Mouse (Mus musculus): ENCODE data around the gene Eif2a. TPM values are rescaled to one million over a fixed set of nuclear protein-coding genes. Genes with fewer than 3 reads are reported as not detected.

The Eif2a gene
- total and polyA plus RNA-seq, 3 experiments = 116 to 241 (median 119) TPM

GRCm38 (mm10) chr3:58512740-58513139, 12.9 kb upstream of the Eif2a start:
- dilution Hi-C loops (cut with MboI; ENCODE audit: extremely low pct_ligation_motif_present, extremely low pct_unique_long_range_greater_than_20kb, low sequenced_read_pairs) = no loop called here
- Histone ChIP-seq H3K4me2 (ENCODE audit: insufficient read depth, low read depth, poor library complexity, severe bottlenecking) (no peak overlapping the region), H3K36me3 (replicated peaks in 1 of 2; ENCODE audit: control insufficient read depth in 1 of 2, insufficient read depth in 1 of 2, low read length in 1 of 2) (no peaks in the 10 kb centered on the region), H3K4me3 (replicated peaks in 1 of 3; ENCODE audit: low read depth in 2 of 3, low read length in 2 of 3, poor library complexity in 1 of 3) (no peak overlapping the region), H3K27me3 (replicated peaks) (no peaks in the 10 kb centered on the region), H3K79me2 (replicated peaks; ENCODE audit: control insufficient read depth, extremely low read depth, insufficient read depth, poor library complexity, severe bottlenecking) (peaks cover 2% of the 10 kb centered on the region; the same call in 1 of the 2 replicates), H3K9ac (ENCODE audit: insufficient read depth, low read depth) (no peak overlapping the region), H3K9me3 (replicated peaks; ENCODE audit: low read length) (no peaks in the 10 kb centered on the region), H3K4me1 (ENCODE audit: control insufficient read depth in 1 of 2, insufficient read depth in 2 of 2) (peaks cover 15 to 79% of the 10 kb centered on the region in 2 experiments), H3K27ac (ENCODE audit: insufficient read depth, low read depth) (no peak overlapping the region)
- TF ChIP-seq TBP (conservative IDR thresholded peaks at IDR 0.05; ENCODE audit: low read depth, low read length) (no peak), NELFE (IDR thresholded peaks at IDR 0.05; ENCODE audit: low read depth, low read length) (no peak)
- no peak for DNase-seq (ENCODE audit: extremely low read depth)
- in situ Hi-C loops (cut with MboI; ENCODE audit: low pct_ligation_motif_present, low pct_unique_long_range_greater_than_20kb, low sequenced_read_pairs) = loop anchor here (5.0 to 10.0 kb wide), 2 partner anchors 142 to 270 kb away; no protein-coding TSS in a partner anchor

- TF ChIP-seq MAX (IDR thresholded peaks at IDR 0.05; ENCODE audit: low read length) (no peak), RAD21 (IDR thresholded peaks at IDR 0.05; ENCODE audit: low read depth, low read length) (peak; percentile 75), NELFE (IDR thresholded peaks at IDR 0.05; ENCODE audit: low read depth, low read length) (no peak), CTCF (conservative IDR thresholded peaks at IDR 0.05 in 1 of 2, IDR thresholded peaks at IDR 0.05 in 1 of 2; ENCODE audit: low read depth in 2 of 2, low read length in 2 of 2) (peak in 1 of 2 experiments; percentile 71; a peak in 2 of 4 replicates), USF2 (conservative IDR thresholded peaks at IDR 0.05; ENCODE audit: low read depth, low read length) (no peak), MAFK (IDR thresholded peaks at IDR 0.05; ENCODE audit: insufficient replicate concordance, low read length) (no peak), SMC3 (IDR thresholded peaks at IDR 0.05; ENCODE audit: low read depth, low read length) (peak; percentile 64)
- in situ Hi-C loops (cut with MboI; ENCODE audit: low pct_ligation_motif_present, low pct_unique_long_range_greater_than_20kb, low sequenced_read_pairs) = loop anchor here (5.0 to 10.0 kb wide), 2 partner anchors 141 to 269 kb away; no protein-coding TSS in a partner anchor
- H3K36me3 ChIP-seq (replicated peaks in 1 of 2; ENCODE audit: control insufficient read depth in 1 of 2, insufficient read depth in 1 of 2, low read length in 1 of 2) = no peaks in the 10 kb centered on the region
- peaks cover 2% of the 10 kb centered on the region for H3K79me2 ChIP-seq (replicated peaks; ENCODE audit: control insufficient read depth, extremely low read depth, insufficient read depth, poor library complexity, severe bottlenecking)
- dilution Hi-C loops (cut with MboI; ENCODE audit: extremely low pct_ligation_motif_present, extremely low pct_unique_long_range_greater_than_20kb, low sequenced_read_pairs) = no loop called here
- no peaks in the 10 kb centered on the region for H3K9me3 ChIP-seq (replicated peaks; ENCODE audit: low read length)
- H3K27me3 ChIP-seq (replicated peaks) = no peaks in the 10 kb centered on the region
- H3K4me3 ChIP-seq (replicated peaks in 1 of 3; ENCODE audit: low read depth in 2 of 3, low read length in 2 of 3, poor library complexity in 1 of 3) = no peak overlapping the region
- H3K4me2 ChIP-seq (ENCODE audit: insufficient read depth, low read depth, poor library complexity, severe bottlenecking) = peak overlapping the region; percentile 36
- no peak overlapping the region; the same call in 1 of the 2 replicates for H3K9ac ChIP-seq (ENCODE audit: insufficient read depth, low read depth)
- H3K27ac ChIP-seq (ENCODE audit: insufficient read depth, low read depth) = peak overlapping the region; percentile 52; the same call in 1 of the 2 replicates
- H3K4me1 ChIP-seq (ENCODE audit: control insufficient read depth in 1 of 2, insufficient read depth in 2 of 2) = peaks cover 15 to 79% of the 10 kb centered on the region in 2 experiments
- DNase-seq (ENCODE audit: extremely low read depth) = no peak
Measured at GRCm38 (mm10) chr3:58513483-58513882, 12.1 kb upstream of the Eif2a start.

GRCm38 (mm10) chr3:58515947-58516601, 9.5 kb upstream of the Eif2a start:
- H3K36me3 ChIP-seq (replicated peaks in 1 of 2; ENCODE audit: control insufficient read depth in 1 of 2, insufficient read depth in 1 of 2, low read length in 1 of 2) = peaks cover 4 to 10% of the 10 kb centered on the region in 2 experiments
- no peaks in the 10 kb centered on the region for H3K9me3 ChIP-seq (replicated peaks; ENCODE audit: low read length)
- in situ Hi-C loops (cut with MboI; ENCODE audit: low pct_ligation_motif_present, low pct_unique_long_range_greater_than_20kb, low sequenced_read_pairs) = loop anchor here (10.0 kb wide), 1 partner anchor 139 kb away; no protein-coding TSS in a partner anchor
- H3K4me3 ChIP-seq (replicated peaks in 1 of 3; ENCODE audit: low read depth in 2 of 3, low read length in 2 of 3, poor library complexity in 1 of 3) = peak overlapping the region in 2 of 3 experiments; percentile 11 to 25
- peak overlapping the region; percentile 89 for H3K4me2 ChIP-seq (ENCODE audit: insufficient read depth, low read depth, poor library complexity, severe bottlenecking)
- peaks cover 6 to 67% of the 10 kb centered on the region in 2 experiments for H3K4me1 ChIP-seq (ENCODE audit: control insufficient read depth in 1 of 2, insufficient read depth in 2 of 2)
- H3K79me2 ChIP-seq (replicated peaks; ENCODE audit: control insufficient read depth, extremely low read depth, insufficient read depth, poor library complexity, severe bottlenecking) = peaks cover 18% of the 10 kb centered on the region
- dilution Hi-C loops (cut with MboI; ENCODE audit: extremely low pct_ligation_motif_present, extremely low pct_unique_long_range_greater_than_20kb, low sequenced_read_pairs) = no loop called here
- H3K27me3 ChIP-seq (replicated peaks) = no peaks in the 10 kb centered on the region
- peak overlapping the region; percentile 100 for H3K27ac ChIP-seq (ENCODE audit: insufficient read depth, low read depth)
- peak overlapping the region; percentile 96 for H3K9ac ChIP-seq (ENCODE audit: insufficient read depth, low read depth)
- no peak for DNase-seq (ENCODE audit: extremely low read depth)
- TF ChIP-seq PAX5 (IDR thresholded peaks at IDR 0.05; ENCODE audit: low read length) (no peak), MYC (IDR thresholded peaks at IDR 0.05; ENCODE audit: low read depth, low read length) (0 out of 2 replicates have a peak, but pooled peaks have one; percentile 30), E2F4 (IDR thresholded peaks at IDR 0.05; ENCODE audit: insufficient replicate concordance, low read depth, low read length) (no peak), HCFC1 (IDR thresholded peaks at IDR 0.05; ENCODE audit: low read depth, low read length) (no peak), EP300 (IDR thresholded peaks at IDR 0.05; ENCODE audit: low read length) (no peak), IRF4 (IDR thresholded peaks at IDR 0.05; ENCODE audit: low read depth, low read length) (0 out of 2 replicates have a peak, but pooled peaks have one; percentile 18), JUND (conservative IDR thresholded peaks at IDR 0.05; ENCODE audit: low read depth, low read length) (no peak), RAD21 (IDR thresholded peaks at IDR 0.05; ENCODE audit: low read depth, low read length) (no peak), MAZ (IDR thresholded peaks at IDR 0.05; ENCODE audit: low read depth, low read length) (no peak), JUN (IDR thresholded peaks at IDR 0.05; ENCODE audit: insufficient read depth, low read depth, low read length) (no peak), ZNF384 (IDR thresholded peaks at IDR 0.05; ENCODE audit: low read depth, low read length) (peak; percentile 81), USF2 (conservative IDR thresholded peaks at IDR 0.05; ENCODE audit: low read depth, low read length) (no peak), BHLHE40 (IDR thresholded peaks at IDR 0.05; ENCODE audit: low read depth, low read length) (no peak), CTCF (conservative IDR thresholded peaks at IDR 0.05 in 1 of 2, IDR thresholded peaks at IDR 0.05 in 1 of 2; ENCODE audit: low read depth in 2 of 2, low read length in 2 of 2) (no peak), CHD1 (IDR thresholded peaks at IDR 0.05; ENCODE audit: low read depth, low read length) (peak; percentile 85), ETS1 (conservative IDR thresholded peaks at IDR 0.05; ENCODE audit: low read depth, low read length) (no peak), TCF12 (IDR thresholded peaks at IDR 0.05; ENCODE audit: low read depth, low read length) (no peak), NRF1 (IDR thresholded peaks at IDR 0.05; ENCODE audit: low read depth, low read length) (no peak), TBP (conservative IDR thresholded peaks at IDR 0.05; ENCODE audit: low read depth, low read length) (peak; percentile 95), SMC3 (IDR thresholded peaks at IDR 0.05; ENCODE audit: low read depth, low read length) (no peak)

Data from CH12.LX (cell line).